Mouse (Mus musculus): ENCODE results near the gene Pp2d1.

The Pp2d1 gene

DNA sequence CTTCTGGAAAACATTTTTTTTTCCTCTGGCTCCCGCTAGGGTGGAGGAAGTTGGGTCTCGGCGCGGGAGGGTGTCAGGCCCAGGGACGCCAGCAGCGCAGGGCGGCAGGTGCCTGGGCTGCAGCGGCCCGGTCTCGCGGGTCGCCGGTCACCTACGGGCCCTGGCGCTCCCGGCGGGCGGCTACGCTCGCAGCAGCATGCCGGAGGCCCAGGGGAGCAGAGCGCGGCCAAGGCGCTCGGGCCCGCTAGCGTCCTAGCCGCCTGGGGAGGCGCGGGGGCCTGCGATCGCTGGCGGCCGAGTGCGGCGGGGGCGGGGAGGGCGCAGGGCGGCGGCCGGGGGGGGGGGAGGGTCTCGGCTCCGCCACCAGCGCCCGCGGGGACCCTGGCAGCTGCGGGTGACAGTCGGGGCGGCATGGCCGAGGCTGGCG, 27.7 kb upstream of the Pp2d1 start:
- peak; percentile 49; the same call in 1 of the 2 replicates for ATAC-seq (ENCODE audit: insufficient number of reproducible peaks, low FRiP score, low TSS enrichment)

DNA sequence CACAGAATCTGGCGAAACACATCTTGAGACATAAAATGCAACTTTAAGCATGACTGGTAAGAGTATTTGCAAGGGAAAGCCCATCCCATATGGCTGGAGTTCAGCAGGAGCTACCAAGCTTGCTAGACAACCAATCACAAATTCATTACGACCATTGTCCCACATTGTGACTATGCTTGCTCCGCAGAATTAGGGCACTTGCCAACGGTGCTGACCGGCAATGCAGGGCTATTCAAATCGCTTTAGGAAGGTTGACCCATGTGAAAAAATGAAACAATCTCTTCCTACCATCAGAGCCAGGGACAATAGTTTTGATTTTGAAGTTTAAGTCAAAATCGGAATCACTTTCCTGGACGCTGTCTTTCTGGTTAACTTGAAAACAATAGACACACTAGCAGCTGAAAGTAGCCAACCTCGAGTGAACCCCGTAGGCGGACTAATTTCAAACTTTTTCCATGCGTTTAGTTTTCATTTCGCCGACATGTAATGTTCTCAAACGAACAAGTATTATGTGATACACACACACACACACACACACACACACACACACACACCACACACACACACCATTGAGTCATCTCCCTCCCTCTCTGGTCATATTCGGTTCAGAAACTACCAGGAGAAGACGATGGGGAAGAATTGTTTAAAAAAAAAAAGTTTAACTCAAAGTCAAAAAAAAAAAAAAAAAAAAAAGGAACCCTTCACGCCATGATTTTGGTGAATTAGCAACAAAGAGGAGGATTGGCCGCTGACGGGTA, 27.1 kb upstream of the Pp2d1 start, which contains the start of gene Kat2b:
Gene Kat2b (plus strand): TSS at position 701 of the 758 bp plus-strand sequence.
- peak; percentile 34; the same call in 1 of the 2 replicates for ATAC-seq (ENCODE audit: insufficient number of reproducible peaks, low FRiP score, low TSS enrichment)

DNA sequence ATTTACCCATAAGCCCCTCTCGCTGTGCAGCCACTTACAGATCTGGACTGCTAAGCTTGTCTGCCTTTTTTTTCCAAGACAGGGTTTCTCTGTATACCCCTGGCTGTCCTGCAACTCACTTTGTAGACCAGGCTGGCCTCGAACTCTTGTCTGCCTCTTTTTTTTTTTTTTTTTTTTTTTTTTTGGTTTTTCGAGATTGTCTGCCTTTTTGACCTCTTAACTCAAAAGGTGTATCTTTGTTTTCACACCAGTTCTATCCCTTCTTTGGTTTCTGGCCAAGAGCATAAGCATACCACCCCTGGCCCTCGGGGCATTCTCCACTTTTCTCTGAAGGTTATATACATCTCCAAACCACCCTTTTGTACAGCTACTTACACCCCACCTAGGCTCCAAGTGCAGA, 25.6 kb upstream of the Pp2d1 start:
- ATAC-seq (ENCODE audit: insufficient number of reproducible peaks, low FRiP score, low TSS enrichment) = no peak

DNA sequence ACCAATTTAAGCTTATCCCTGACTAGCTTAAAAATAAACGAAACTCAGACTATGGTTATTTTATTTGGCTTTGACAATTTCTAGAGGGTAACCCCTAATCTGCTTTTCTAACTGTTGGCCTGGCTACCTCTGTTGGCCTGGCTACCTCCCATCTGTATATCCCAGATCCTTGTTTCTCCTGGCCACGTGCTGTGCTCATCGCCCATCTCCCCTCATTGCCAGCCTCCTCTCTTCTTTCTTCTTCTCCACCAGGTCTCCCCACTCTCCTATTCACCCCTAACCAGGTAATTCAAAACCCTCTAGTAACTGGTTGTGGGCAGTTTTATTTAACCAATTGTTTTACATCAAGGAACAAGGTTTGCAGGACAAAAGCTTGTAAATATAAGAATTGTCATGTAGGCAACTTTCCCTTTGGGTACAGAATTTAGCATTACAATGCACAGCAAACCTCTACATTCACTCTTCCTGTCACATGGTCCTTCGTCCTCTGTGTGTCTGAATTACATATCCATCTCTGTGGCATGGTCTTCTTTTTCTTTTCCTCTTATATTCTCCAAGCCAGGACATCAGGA, 22.3 kb upstream of the Pp2d1 start:
- ATAC-seq (ENCODE audit: insufficient number of reproducible peaks, low FRiP score, low TSS enrichment) = no peak

DNA sequence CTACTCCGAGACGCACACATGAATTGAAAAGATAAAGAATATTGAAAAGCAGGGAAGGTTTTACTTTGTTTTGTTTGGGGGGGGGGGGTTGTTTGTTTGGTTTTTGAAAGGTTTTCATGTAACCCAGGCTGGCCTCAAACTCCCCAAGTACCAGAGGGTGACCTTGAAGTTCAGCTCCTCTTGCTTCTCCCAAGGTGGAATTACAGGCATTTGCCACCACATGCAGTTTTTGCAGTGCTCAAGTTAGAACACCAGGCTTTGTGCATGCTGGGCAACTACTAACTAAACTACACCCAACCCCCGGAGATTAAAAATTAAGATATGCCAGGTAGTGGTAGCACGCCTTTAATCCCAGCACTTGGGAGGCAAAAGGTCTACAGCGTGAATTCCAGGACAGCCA, 20.4 kb upstream of the Pp2d1 start:
- no peak for ATAC-seq (ENCODE audit: insufficient number of reproducible peaks, low FRiP score, low TSS enrichment)

DNA sequence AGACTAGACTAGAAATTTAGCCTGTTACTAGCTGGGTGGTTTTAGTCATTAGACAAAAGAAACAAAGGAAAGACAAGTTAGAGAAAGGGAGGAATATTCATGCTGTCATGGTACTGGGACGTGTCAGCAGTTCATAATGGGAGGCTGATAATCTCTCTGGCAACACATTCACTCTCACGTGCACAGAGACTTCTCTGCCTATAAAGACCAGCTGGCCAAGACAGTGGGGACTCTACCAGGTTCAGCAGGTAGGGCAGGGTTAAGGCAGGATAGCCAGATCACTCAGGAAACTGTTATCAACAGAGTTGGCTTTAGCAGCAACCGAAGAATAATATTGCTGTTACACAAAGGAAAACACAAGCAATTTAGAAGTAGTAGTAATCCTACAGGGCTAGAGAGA, 18.2 kb upstream of the Pp2d1 start:
- ATAC-seq (ENCODE audit: insufficient number of reproducible peaks, low FRiP score, low TSS enrichment) = no peak

DNA sequence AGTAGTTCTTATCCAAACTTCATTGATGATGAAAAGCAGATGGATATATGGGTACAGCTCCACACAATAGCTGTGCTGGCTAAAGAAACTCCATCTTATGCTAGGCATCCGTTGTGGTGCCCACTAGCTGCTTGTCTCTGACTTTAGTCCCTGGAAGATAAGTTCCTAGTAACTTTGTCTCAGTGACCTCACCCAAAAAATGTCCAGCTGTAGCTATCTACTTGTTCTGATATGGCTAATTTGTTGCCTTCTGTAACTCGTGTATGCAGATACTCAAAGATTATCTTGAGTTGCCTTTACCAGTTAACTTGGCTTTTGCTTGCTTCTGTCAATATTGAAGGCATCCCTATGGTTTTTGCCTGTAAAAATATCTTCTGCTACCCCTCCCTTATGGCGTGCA, 15.6 kb upstream of the Pp2d1 start:
- ATAC-seq (ENCODE audit: insufficient number of reproducible peaks, low FRiP score, low TSS enrichment) = no peak

DNA sequence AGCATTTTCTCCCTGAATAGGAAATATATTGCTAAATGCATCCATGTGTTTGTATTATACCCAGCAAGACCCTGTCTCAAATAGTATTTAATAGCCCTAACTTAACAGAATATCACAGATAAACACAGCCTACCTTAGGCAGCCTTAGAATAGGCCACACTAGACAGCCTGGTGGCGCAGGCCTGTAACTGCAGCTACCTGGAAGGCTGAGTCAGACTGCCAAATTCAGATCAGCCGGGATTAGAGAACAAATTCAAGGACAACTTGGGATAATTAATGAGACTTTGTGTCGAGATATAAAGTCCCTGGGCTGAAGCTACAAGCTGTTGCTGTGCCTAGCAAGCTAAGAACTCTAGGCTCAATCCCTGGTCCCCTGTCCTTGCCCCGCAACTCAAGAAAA, 14.8 kb upstream of the Pp2d1 start:
- no peak for ATAC-seq (ENCODE audit: insufficient number of reproducible peaks, low FRiP score, low TSS enrichment)

DNA sequence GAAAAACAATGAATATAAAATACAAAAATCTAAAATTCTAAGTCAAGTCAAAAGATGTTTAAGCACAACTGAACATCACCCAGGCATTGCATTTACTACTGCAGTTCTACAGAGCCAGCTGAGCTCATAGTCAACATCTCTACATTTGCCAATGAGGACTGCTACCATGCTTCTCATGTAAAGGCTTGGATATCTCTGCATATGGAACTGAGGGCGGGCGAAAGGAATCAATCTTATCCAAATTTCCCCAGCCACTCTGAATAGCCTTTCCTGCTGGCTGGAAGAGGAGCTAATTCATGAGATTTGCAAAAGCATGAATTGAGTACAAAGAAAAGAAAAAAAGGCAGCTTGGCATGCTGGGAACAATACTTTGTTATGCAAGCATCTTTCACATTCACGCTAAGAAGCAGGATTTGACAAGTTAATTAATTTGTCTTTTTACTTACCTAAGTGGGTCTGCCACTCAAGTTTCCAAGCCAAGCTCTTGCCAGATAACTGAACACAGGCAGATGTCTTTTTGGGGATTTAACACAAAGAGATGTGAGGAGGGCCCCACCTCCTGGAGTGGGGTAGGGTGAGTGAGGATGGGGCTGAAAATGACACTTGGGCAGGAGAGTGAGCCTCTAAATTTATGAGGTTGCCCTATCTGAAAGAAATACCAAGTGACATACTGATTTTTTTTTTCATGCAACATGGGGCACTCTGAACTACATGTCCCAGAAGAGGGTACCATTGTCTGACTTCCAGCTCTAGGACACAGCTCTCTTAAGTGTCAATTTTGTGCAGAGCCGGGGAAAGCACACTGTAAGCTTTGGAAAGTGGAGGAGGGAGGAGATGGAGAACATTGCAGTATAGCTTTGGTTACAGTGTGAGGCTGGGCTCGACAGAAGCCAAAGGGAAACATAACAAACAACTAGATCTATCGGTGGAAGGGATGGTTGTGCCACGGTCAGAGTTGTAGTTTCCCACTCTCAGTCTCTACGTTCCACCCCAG, 12.4 kb upstream of the Pp2d1 start:
- ATAC-seq (ENCODE audit: insufficient number of reproducible peaks, low FRiP score, low TSS enrichment) = no peak

DNA sequence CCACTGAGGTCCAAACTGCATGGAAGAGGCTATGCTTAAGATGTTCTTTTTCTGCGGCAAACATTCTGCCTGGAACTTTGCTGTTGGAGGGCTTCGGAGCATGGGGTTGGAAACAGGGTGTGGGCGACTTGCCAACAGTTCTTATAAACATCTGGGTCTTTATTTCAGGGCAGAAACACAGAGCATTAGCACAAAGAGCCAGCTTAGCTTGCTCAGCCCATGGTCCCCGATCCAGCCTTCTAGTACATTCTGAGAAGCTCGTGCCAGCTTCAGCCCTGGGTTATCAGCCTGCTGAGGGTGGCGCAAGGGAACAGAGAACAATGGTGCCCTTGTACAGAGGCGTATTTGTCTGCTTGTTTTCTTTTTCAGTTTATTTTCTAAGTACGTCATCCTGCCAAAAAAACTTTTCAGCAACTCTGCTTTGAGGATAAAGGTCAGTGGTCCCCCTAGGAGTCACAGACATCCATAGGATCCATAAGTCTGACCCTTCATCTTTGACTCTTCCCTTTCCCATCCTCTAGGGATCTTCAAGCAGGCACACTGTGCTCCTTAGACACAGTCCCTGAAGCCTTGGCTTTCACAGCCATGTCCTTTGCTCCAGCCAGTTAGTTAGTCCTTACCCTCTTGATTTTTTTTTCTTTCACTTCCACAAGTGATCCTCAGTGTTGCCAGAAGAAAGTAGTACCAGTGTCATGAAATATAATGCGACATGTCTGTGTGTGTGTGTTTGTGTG, 4.5 kb upstream of the Pp2d1 start:
- no peak for ATAC-seq (ENCODE audit: insufficient number of reproducible peaks, low FRiP score, low TSS enrichment)

DNA sequence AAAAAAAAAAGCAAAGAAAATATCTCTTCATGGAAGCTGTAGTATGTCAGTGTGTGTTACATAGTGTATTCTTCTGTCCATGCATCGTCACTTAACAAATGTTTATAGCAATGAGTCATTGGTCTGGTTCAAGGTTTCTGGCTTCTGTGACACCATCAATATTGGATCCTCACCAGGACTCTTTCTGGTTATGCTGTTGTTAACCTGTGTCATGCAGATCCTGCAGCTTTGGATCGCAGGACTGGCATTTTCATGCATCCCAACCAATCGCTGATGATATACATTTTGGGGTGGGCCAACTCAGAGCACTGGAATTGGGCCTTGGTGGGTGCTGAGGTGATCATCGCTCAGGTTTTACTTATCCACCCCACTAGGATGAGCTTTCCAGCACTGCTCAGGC, 3.3 kb upstream of the Pp2d1 start:
- ATAC-seq (ENCODE audit: insufficient number of reproducible peaks, low FRiP score, low TSS enrichment) = no peak

DNA sequence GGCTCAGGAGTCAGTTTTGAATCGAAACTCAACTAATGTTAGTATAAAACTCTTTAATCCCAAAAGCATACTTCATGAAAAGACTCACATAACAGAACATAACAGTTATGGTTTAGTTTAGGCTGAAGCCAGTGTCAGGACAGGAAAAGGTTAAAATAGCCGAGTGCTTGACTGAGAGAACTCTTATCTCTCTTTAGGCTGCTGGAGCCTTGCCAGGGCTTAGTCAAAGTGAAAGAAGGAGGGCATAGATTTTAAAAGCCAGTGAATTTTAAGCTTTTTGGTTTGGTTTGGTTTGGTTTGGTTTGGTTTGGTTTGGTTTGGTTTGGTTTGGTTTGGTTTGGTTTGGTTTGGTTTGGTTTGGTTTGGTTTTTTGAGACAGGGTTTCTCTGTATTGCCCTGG, 6.8 kb downstream of the Pp2d1 start:
- no peak for ATAC-seq (ENCODE audit: insufficient number of reproducible peaks, low FRiP score, low TSS enrichment)

DNA sequence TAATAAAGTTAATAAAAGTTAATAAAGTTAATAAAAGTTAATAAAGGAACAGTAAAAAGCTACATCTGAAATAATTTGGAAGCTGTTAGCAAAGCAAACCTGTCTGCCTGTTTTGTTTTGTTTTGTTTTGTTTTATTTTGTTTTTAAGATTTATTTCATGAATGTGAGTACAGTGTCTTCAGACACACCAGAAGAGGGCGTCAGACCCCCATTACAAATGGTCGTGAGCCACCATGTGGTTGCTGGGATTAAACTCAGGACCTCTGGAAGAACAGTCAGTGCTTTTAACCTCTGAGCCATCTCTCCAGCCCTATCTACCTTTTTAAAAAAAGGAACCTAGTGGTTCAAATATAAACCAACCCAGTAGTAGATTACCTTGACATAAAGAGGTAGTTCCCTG, 8.1 kb downstream of the Pp2d1 start:
- ATAC-seq (ENCODE audit: insufficient number of reproducible peaks, low FRiP score, low TSS enrichment) = no peak

DNA sequence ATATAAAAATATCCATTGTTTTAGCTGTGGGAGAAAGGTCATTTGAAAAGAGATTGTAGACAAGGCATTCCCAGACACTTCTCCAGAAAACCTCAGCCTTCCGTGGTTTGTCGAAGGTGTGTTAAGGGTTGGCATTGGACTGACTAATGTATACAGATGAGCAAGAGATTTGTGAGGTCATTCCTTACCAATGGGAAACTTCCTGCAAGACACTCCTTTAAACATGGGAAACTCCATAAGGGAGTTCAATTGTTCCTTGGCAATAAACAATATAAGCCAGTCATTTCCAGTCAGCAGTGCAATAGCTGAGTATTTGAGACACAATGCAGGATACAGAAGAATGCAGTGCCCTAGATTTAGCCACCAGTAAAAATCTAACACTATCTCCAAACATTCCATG, 11.2 kb downstream of the Pp2d1 start:
- ATAC-seq (ENCODE audit: insufficient number of reproducible peaks, low FRiP score, low TSS enrichment) = no peak

DNA sequence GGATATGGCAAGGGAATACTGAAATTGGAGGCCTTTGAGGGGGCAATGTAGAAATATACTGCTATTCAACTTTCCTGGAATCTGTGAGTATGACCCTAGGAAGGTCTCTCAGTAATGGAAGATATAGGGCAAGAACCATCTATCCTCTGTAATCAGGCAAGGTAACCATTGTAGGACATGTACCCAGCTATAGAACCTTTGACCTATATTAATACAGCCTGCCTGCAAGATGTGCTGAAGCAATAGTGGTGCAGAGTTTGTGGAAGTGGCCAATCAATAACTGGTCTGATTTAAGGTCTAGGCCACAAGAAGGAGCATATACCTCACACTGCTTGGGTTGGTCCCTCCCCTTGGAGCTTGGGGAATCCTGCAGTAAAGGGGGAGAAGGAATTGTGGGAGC, 18.7 kb downstream of the Pp2d1 start:
- ATAC-seq (ENCODE audit: insufficient number of reproducible peaks, low FRiP score, low TSS enrichment) = no peak

DNA sequence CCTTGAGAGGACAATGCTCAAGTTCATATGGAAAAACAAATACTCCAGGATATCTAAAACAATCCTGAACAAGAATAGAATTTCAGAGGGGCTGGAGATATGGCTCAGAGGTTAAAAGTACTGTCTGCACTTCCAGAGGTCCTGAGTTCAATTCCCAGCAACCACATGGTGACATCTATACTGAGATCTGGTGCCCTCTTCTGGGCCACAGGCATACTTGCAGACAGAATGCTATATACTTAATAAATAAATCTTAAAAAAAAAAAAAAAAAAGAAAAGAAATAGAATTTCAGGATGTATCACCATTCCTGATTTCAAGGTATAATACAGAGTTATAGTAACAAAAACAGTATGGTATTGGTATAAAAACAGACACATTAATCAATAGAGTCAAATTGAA, 19.9 kb downstream of the Pp2d1 start:
- ATAC-seq (ENCODE audit: insufficient number of reproducible peaks, low FRiP score, low TSS enrichment) = no peak

DNA sequence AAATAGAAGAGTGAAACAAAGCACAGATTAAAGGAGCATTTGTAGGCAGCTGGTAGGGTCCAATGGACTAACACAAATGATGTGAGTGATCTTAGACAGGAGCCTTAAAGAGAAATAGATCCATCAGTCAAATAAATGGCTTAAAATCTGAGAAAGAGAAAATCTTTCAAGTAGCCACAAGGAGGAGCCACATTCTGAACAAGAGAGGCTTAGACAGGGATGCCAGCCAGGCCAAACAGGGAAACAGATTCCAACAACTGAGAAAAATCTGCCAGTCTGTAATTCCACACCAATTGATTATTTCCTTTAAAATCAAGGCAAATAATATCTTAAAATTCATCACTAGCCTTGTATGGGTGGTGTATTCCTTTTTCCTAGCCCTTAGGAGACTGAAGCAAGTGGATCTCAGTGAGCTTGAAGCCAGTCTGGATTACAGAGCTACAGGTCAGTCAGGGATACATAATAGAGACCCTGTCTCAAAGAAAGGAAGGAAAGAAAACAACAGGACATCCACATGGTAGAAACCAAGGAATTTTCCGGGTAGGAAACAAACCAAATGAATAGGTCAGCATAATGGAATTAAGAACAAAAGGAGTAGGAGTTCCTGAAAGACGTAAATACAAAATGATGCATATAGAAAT, 26.8 kb downstream of the Pp2d1 start:
- ATAC-seq (ENCODE audit: insufficient number of reproducible peaks, low FRiP score, low TSS enrichment) = no peak; the same call in 1 of the 2 replicates

DNA sequence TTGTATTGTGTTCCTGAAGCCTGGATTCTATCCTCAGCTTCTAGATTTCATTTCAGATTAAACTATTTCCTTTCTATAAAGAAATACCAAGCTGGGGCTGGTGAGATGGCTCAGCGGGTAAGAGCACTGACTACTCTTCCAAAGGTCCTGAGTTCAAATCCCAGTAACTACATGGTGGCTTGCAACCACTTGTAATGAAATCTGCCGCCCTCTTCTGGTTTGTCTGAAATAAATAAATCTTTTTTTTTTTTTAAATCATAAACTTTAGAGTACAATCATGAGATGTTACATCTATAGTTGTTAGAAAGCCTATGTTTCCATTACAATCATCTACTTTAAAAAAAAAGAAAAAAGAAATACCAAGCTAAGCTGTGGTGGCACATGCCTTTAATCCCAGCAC, 36.3 kb downstream of the Pp2d1 start:
- ATAC-seq (ENCODE audit: insufficient number of reproducible peaks, low FRiP score, low TSS enrichment) = no peak

DNA sequence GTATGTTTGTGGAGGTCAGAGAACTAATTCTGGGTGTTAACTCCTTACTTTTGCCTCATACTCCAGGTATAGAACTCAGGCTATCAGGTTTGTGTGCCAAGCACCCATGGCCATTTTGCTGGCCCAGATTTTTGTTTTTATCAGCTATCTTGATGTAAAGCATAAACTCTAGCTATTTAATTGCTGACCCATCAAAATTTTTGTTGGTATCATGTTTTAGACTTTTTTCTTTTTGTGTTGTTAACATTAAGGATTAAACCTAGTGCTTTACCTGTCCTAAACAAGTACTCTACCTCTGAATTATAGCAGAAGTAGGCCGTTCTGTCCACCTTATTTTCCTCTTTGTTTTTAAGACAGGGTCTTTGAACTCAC, 50.3 kb downstream of the Pp2d1 start:
- ATAC-seq (ENCODE audit: insufficient number of reproducible peaks, low FRiP score, low TSS enrichment) = no peak
